Mouse (Mus musculus) cortical plate, adult 2 months (tissue): ENCODE measurements around the gene Duoxa2.

ENCODE experiments used
- CTCF ChIP-seq: fragments of 200-500 bp; IDR thresholded peaks from 2 replicates; pipeline ENCODE4 v1.5.1; 2011; ENCODE audit warnings: mild to moderate bottlenecking, control low read depth, low read length; ENCODE audit not compliant: insufficient read depth; ENCODE audit errors: extremely low read depth
- POLR2A ChIP-seq: fragments of 200-500 bp; IDR thresholded peaks from 2 replicates; pipeline ENCODE4 v1.6.1; 2011; ENCODE audit warnings: mild to moderate bottlenecking, low read length, control low read depth; ENCODE audit not compliant: insufficient read depth; ENCODE audit errors: extremely low read depth

DNA sequence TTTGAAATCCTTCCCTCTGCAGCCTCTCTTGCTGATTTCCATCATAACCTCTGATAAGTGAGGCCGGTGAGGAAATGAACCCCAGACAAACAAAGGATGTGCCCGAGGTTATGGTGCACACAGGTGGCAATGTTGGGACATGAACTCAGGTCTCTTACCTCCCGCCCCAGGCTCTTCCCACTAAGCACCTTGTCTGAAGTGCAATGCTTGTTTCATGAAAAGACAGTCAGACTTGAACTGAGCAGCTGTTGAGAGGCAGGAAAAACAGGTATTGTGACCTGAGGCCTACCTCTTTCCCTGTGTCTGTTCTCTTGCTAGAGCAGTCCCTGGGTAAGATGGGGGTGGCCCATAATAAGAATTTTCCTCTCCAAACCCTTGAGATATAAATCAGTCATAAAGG, 33.5 kb downstream of the Duoxa2 start:
- TF ChIP-seq POLR2A (no peak), CTCF (no peak)
